In the genomic region with DNA sequence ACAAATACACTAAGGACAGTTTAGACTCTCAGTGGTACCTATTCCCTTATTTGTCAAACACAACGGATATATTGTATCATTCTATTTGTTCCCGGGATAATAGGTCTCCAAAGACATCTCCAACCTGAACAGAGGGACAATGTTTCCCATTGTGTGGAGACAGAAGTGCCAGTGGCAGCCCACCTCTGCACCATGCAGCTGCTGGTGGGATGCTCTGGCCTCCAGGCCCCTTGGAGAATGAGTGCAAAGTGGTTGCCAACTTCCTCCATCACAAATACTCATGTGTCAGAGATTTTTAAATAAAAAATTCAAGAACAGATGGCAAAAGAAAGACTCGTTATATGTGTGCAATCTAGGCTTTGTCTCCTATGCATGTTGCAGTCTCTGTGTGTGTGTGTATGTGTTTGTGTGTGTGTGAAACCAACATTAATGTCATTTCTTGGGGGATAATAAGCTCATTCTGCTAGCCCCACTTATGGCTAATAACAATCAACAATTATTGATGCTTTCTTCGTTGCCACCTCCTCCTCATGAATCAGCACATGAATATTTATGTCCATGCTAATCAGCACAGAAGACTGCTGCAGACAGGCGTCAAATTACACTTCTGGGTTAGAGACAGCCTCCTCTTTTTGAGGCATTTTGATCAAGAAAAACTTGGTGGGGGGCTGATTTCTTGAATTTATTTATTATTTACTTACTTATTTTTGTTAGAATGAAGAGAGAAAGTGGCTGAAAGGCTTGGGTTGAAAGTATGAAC, we compare ENCODE assay signal across 19 mouse cellular contexts. TPM values are rescaled to one million over a fixed set of nuclear protein-coding genes. Genes with fewer than 3 reads are reported as not detected.
A peak's percentile ranks its signal among the peaks of the same experiment; 100 is the strongest.
DNase-seq lines count a peak whose midpoint lies in the region; ATAC-seq and TF ChIP-seq lines count a peak whose summit lies in the region.
"Had no signal": no experiment of that assay in that cellular context is flagged by ENCODE, and none has a peak within 500 bp of the region (broad histone marks: within the 10 kb centered on the region; RNA-seq: fewer than 3 reads in every experiment).

No protein-coding gene starts in this region.

- H3K36me3 ChIP-seq in forebrain, embryonic 14.5 days (ENCODE audit: control insufficient read depth, insufficient read depth, low read length) = no peaks in the 10 kb centered on the region
- no peaks in the 10 kb centered on the region for H3K36me3 ChIP-seq in hindbrain, embryonic 15.5 days
- H3K36me3 ChIP-seq in liver, postnatal 0 days (replicated peaks; ENCODE audit: insufficient read depth, low read length) = no peaks in the 10 kb centered on the region
- H3K36me3 ChIP-seq: embryonic facial prominence, embryonic 10.5 days; heart, embryonic 10.5 days had no signal

- H3K4me1 ChIP-seq in forebrain, embryonic 14.5 days (ENCODE audit: control insufficient read depth, insufficient read depth, low read length) = peaks cover 31% of the 10 kb centered on the region
- H3K4me1 ChIP-seq in hindbrain, embryonic 15.5 days (replicated peaks) = peaks cover 5% of the 10 kb centered on the region; the same call in 1 of the 2 replicates
- H3K4me1 ChIP-seq in liver, postnatal 0 days (ENCODE audit: insufficient read depth) = peaks cover 3% of the 10 kb centered on the region; the same call in 1 of the 2 replicates
- H3K4me1 ChIP-seq: heart, embryonic 10.5 days had no signal

- no peak overlapping the region for H3K9ac ChIP-seq in forebrain, embryonic 14.5 days (ENCODE audit: low read length)
- no peak overlapping the region for H3K9ac ChIP-seq in hindbrain, embryonic 15.5 days
- H3K9ac ChIP-seq in liver, postnatal 0 days (replicated peaks) = no peak overlapping the region
- H3K9ac ChIP-seq: lung, embryonic 14.5 days had no signal

- H3K27ac ChIP-seq in forebrain, embryonic 14.5 days (ENCODE audit: low read depth, low read length) = peak overlapping the region; percentile 63
- no peak overlapping the region for H3K27ac ChIP-seq in hindbrain, embryonic 15.5 days (replicated peaks)
- H3K27ac ChIP-seq in liver, postnatal 0 days (ENCODE audit: low read depth) = no peak overlapping the region
- H3K27ac ChIP-seq: embryonic facial prominence, embryonic 10.5 days; heart, embryonic 10.5 days; kidney, postnatal 0 days had no signal

- no peaks in the 10 kb centered on the region for H3K27me3 ChIP-seq in forebrain, embryonic 14.5 days (replicated peaks; ENCODE audit: control insufficient read depth, insufficient read depth, low read length)
- no peaks in the 10 kb centered on the region for H3K27me3 ChIP-seq in hindbrain, embryonic 15.5 days
- H3K27me3 ChIP-seq in liver, postnatal 0 days (ENCODE audit: insufficient read depth, low read length) = no peaks in the 10 kb centered on the region
- H3K27me3 ChIP-seq: CH12.LX had no signal

- no peaks in the 10 kb centered on the region for H3K9me3 ChIP-seq in forebrain, embryonic 14.5 days (replicated peaks; ENCODE audit: control insufficient read depth, low read length)
- no peaks in the 10 kb centered on the region for H3K9me3 ChIP-seq in hindbrain, embryonic 15.5 days
- H3K9me3 ChIP-seq in liver, postnatal 0 days (ENCODE audit: low read length) = no peaks in the 10 kb centered on the region
- H3K9me3 ChIP-seq: embryonic facial prominence, embryonic 10.5 days; heart, embryonic 10.5 days had no signal

- peak; percentile 84 for ATAC-seq in forebrain, embryonic 14.5 days
- ATAC-seq in hindbrain, embryonic 15.5 days (ENCODE audit: low FRiP score, low read depth) = peak; percentile 46; the same call in 1 of the 2 replicates
- no peak for ATAC-seq in liver, postnatal 0 days
- ATAC-seq: intestine, embryonic 16.5 days had no signal

- no peak overlapping the region for H3K4me3 ChIP-seq in forebrain, embryonic 14.5 days (ENCODE audit: low read depth, low read length)
- H3K4me3 ChIP-seq in hindbrain, embryonic 15.5 days = no peak overlapping the region
- H3K4me3 ChIP-seq in liver, postnatal 0 days (ENCODE audit: low read depth, low read length) = no peak overlapping the region
- H3K4me3 ChIP-seq: embryonic facial prominence, embryonic 10.5 days; erythroblast, embryonic 14.5 days; heart, embryonic 10.5 days had no signal

- TF ChIP-seq EP300 in liver, postnatal 0 days (IDR thresholded peaks at IDR 0.05; ENCODE audit: low read depth) = no peak

- WGBS in forebrain, embryonic 14.5 days = 8% methylated on average over 5 of the region's 5 CpGs
- 28% methylated on average over 5 of the region's 5 CpGs for WGBS in hindbrain, embryonic 15.5 days
- WGBS in liver, postnatal 0 days (ENCODE audit: insufficient replicate concordance) = 64% methylated on average over 5 of the region's 5 CpGs

- peak; percentile 48 for DNase-seq in retina, postnatal 1 day
- no peak for DNase-seq in retina, embryonic 14.5 days (ENCODE audit: low spot score)
- peak; percentile 89 for DNase-seq in forebrain, embryonic 14.5 days (ENCODE audit: low spot score)
- no peak for DNase-seq in liver, postnatal 0 days
- DNase-seq in testis, postnatal 14 days (ENCODE audit: low spot score) = no peak
- no peak for DNase-seq in spleen, postnatal 4 days (ENCODE audit: low spot score in 2 of 2)
- DNase-seq: adrenal gland, postnatal 36 days; cerebellum, postnatal 25 days; heart, postnatal 14 days; layer of hippocampus, adult 9-11 months; liver; lung, embryonic 14.5 days had no signal

- no peak for TF ChIP-seq CTCF in liver, postnatal 0 days (IDR thresholded peaks at IDR 0.05; ENCODE audit: low read depth)

- no peak overlapping the region for H3K4me2 ChIP-seq in forebrain, embryonic 14.5 days (ENCODE audit: low read length)
- no peak overlapping the region for H3K4me2 ChIP-seq in hindbrain, embryonic 15.5 days
- no peak overlapping the region for H3K4me2 ChIP-seq in liver, postnatal 0 days (ENCODE audit: low read depth, low read length)
- H3K4me2 ChIP-seq: lung, embryonic 14.5 days had no signal

RNA-seq across cellular contexts. Expression of gene Pgm2, which starts 48.9 kb away (rescaled TPM):
- 26.5 and 28.1 TPM in 2 replicates for polyA plus RNA-seq in forebrain, embryonic 14.5 days (2014; fragmentation: Nextera tagmentation; extraction: Ambion mirVana)
- polyA plus RNA-seq in hindbrain, embryonic 15.5 days (2015; fragmentation: Nextera tagmentation; extraction: Ambion mirVana) = 17.8 and 18.8 TPM in 2 replicates
- 9.7 and 11.9 TPM in 2 replicates for polyA plus RNA-seq in liver, postnatal 0 days (2015; fragmentation: Nextera tagmentation; extraction: Ambion mirVana)

Comparison
In these comparisons a context has a peak if more than half of its experiments do, and no peak if none do; other contexts are left out.
1. DNase-seq: peak in retina, postnatal 1 day (single experiment) and forebrain, embryonic 14.5 days (single experiment); none in retina, embryonic 14.5 days (single experiment), liver, postnatal 0 days (single experiment), testis, postnatal 14 days (single experiment) and spleen, postnatal 4 days (0 of 2).